Mouse (Mus musculus) heart, embryonic 13.5 days (tissue): ENCODE data around the gene Gm21883. TPM values are rescaled to one million over a fixed set of nuclear protein-coding genes. Genes with fewer than 3 reads are reported as not detected.
"Not testable (repeated sequence)": the region's sequence is repeated elsewhere in the genome, so short reads cannot be mapped to it uniquely, and the experiment has no call there.

Experiments used
- ATAC-seq: fragments of 200-750 bp; cut with Nextera tagmentation; 2 replicates; pipeline ENCODE4 v1.8.0; 2017; ENCODE audit warnings: moderate TSS enrichment; ENCODE audit not compliant: insufficient number of reproducible peaks, low FRiP score, low TSS enrichment; ENCODE audit errors: extremely low read depth
- H3K27ac ChIP-seq: fragments of 300-500 bp; sonication (generic); replicated peaks from 2 replicates; pipeline ENCODE4 v1.5.1; 2015; ENCODE audit warnings: moderate library complexity, mild to moderate bottlenecking, inconsistent platforms
- H3K27me3 ChIP-seq: fragments of 300-500 bp; sonication (generic); replicated peaks from 2 replicates; pipeline ENCODE4 v1.6.1; 2015; ENCODE audit warnings: mild to moderate bottlenecking, inconsistent platforms
- H3K36me3 ChIP-seq: fragments of 300-500 bp; sonication (generic); 2 replicates; pipeline ENCODE4 v1.6.1; 2015; ENCODE audit warnings: mild to moderate bottlenecking, inconsistent platforms
- H3K4me1 ChIP-seq: fragments of 300-500 bp; sonication (generic); 2 replicates; pipeline ENCODE4 v1.6.1; 2015; ENCODE audit warnings: inconsistent platforms
- H3K4me2 ChIP-seq: fragments of 300-500 bp; sonication (generic); 2 replicates; pipeline ENCODE4 v1.6.1; 2015; ENCODE audit warnings: inconsistent platforms, mild to moderate bottlenecking, moderate library complexity
- H3K4me3 ChIP-seq: fragments of 300-500 bp; sonication (generic); 2 replicates; pipeline ENCODE4 v1.5.1; 2015; ENCODE audit warnings: moderate library complexity, mild to moderate bottlenecking, inconsistent platforms
- H3K9ac ChIP-seq: fragments of 300-500 bp; sonication (generic); 2 replicates; pipeline ENCODE4 v1.6.1; 2015; ENCODE audit warnings: inconsistent platforms, mild to moderate bottlenecking, moderate library complexity
- H3K9me3 ChIP-seq: fragments of 300-500 bp; sonication (generic); 2 replicates; pipeline ENCODE4 v1.6.1; 2016; ENCODE audit warnings: inconsistent platforms
- WGBS: fragments of 180-500 bp; shearing (Covaris S2); methylation state at CpG from one replicate; pipeline ENCODE4 v1.1.7; 2015; ENCODE audit warnings: mixed read lengths; 5-methylcytosine and 5-hydroxymethylcytosine counted together
- polyA plus RNA-seq: library from polyadenylated mRNA; unstranded; fragments of >200 nt; fragmentation: Nextera tagmentation; extraction: Ambion mirVana; gene quantifications from 2 replicates; pipeline ENCODE4 v1.2.1, GENCODE M21; 2015

Gm21883 gene
- polyA plus RNA-seq, result not detected in 2 replicates

GRCm38 (mm10) chrX:31574183-31574582 is at the start of gene Gm21883:
TSS of gene Gm21883 (minus strand) at chrX:31574283.
- not testable (repeated sequence) for H3K27me3 ChIP-seq, H3K9me3 ChIP-seq, H3K4me1 ChIP-seq, H3K36me3 ChIP-seq, ATAC-seq, H3K27ac ChIP-seq, H3K4me2 ChIP-seq, H3K9ac ChIP-seq, H3K4me3 ChIP-seq
- WGBS, result no CpG with 5 or more reads among the region's 1 CpGs

- not testable (repeated sequence) for H3K4me2 ChIP-seq, H3K27ac ChIP-seq, H3K9ac ChIP-seq, H3K27me3 ChIP-seq, H3K36me3 ChIP-seq, ATAC-seq, H3K9me3 ChIP-seq, H3K4me3 ChIP-seq, H3K4me1 ChIP-seq
- 68% methylated on average over 2 of the region's 2 CpGs for WGBS
These were observed 44.7 kb upstream of the Gm21883 start, which contains the start of gene Spin2e for GRCm38 (mm10) chrX:31618820-31619219. TSS of gene Spin2e (minus strand) at chrX:31618920.

Other genes with a start within 250 kb of the Gm21883 start
- not detected in 2 replicates for gene Btbd35f26, start 237.8 kb downstream of the Gm21883 start, polyA plus RNA-seq
- gene Btbd35f19, start 190.4 kb downstream of the Gm21883 start, polyA plus RNA-seq, result not detected in 2 replicates
- gene Spin2e, start 44.6 kb upstream of the Gm21883 start, polyA plus RNA-seq, result not detected in 2 replicates
- not detected in 2 replicates for gene Btbd35f25, start 142.9 kb upstream of the Gm21883 start, polyA plus RNA-seq